Mouse (Mus musculus): ENCODE measurements around the gene Ccdc97. TPM values are rescaled to one million over a fixed set of nuclear protein-coding genes. Genes with fewer than 3 reads are reported as not detected.

The Ccdc97 gene
- polyA plus RNA-seq, 1 experiment from 2014 or later: 47.7 TPM

DNA sequence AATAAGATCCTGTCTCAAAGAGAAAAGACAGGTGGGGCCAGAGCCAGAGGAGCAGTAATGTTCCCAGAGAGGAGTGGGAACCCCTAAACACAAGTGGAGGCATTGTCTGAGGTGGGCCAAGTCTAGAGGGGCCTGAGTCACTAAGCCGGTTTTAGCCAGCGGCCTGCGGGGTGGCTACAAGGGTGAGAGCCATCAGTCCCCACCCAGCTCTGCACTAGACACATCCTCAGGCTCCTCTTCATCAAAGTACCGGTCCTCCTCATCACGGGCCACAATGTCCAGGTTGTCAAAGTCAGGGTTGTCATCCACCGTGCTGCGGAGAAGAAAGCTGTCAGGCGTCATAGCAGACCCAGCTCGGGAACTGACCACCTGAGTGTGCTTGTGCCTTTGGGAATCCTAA, 6.1 kb downstream of the Ccdc97 start:
- no peak overlapping the region for H3K9ac ChIP-seq (replicated peaks; ENCODE audit: low read length)

DNA sequence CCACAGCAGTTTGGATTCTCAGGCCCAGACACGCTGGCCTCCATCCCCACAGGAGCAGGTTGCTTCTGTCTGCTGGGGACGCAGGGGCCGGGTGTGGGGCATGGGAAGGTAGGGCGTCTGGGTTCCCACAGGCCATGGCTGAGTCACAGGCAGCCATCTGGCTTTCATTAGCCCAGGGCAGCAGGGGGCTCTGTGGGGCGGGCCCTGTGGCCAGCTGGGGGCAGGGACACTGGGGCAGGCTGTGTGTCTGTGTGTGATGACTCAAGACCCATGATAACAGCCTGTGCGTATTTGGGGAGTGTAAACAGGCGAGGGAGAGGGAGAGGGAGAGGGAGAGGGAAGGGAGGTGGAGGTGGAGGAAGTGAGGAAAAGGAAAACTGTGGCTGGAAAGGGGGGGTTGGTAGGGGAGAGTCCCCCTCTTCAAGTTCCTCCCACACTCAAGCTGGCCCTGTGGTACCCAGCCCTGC, 7.1 kb downstream of the Ccdc97 start:
- Histone ChIP-seq H3K4me1 (ENCODE audit: control insufficient read depth, insufficient read depth, low read length) (peaks cover 13% of the 10 kb centered on the region; the same call in 1 of the 2 replicates), H3K4me2 (ENCODE audit: low read length) (no peak overlapping the region), H3K36me3 (ENCODE audit: control insufficient read depth, insufficient read depth, low read length) (peaks cover 43% of the 10 kb centered on the region), H3K4me3 (replicated peaks; ENCODE audit: low read depth, low read length) (no peak overlapping the region), H3K27me3 (ENCODE audit: control insufficient read depth, insufficient read depth, low read length) (no peaks in the 10 kb centered on the region), H3K9ac (replicated peaks; ENCODE audit: low read length) (no peak overlapping the region; the same call in 1 of the 2 replicates), H3K27ac (replicated peaks; ENCODE audit: low read depth, low read length) (no peak overlapping the region), H3K9me3 (ENCODE audit: control insufficient read depth, low read length) (no peaks in the 10 kb centered on the region)
- 36% methylated on average over 7 of the region's 7 CpGs for WGBS
- ATAC-seq (ENCODE audit: low FRiP score, low TSS enrichment) (no peak), DNase-seq (no peak)

More for the DNA sequence above, 6.1 kb downstream of the Ccdc97 start:
- ATAC-seq (ENCODE audit: low FRiP score, low TSS enrichment) (no peak), DNase-seq (no peak)
- 90% methylated on average over 9 of the region's 9 CpGs for WGBS
- peaks cover 18% of the 10 kb centered on the region for H3K4me1 ChIP-seq (ENCODE audit: control insufficient read depth, insufficient read depth, low read length)
- H3K27me3 ChIP-seq (ENCODE audit: control insufficient read depth, insufficient read depth, low read length): no peaks in the 10 kb centered on the region
- peaks cover 43% of the 10 kb centered on the region for H3K36me3 ChIP-seq (ENCODE audit: control insufficient read depth, insufficient read depth, low read length)
- no peak overlapping the region for H3K27ac ChIP-seq (replicated peaks; ENCODE audit: low read depth, low read length)
- no peaks in the 10 kb centered on the region for H3K9me3 ChIP-seq (ENCODE audit: control insufficient read depth, low read length)
- H3K4me2 ChIP-seq (ENCODE audit: low read length): no peak overlapping the region
- no peak overlapping the region for H3K4me3 ChIP-seq (replicated peaks; ENCODE audit: low read depth, low read length)

DNA sequence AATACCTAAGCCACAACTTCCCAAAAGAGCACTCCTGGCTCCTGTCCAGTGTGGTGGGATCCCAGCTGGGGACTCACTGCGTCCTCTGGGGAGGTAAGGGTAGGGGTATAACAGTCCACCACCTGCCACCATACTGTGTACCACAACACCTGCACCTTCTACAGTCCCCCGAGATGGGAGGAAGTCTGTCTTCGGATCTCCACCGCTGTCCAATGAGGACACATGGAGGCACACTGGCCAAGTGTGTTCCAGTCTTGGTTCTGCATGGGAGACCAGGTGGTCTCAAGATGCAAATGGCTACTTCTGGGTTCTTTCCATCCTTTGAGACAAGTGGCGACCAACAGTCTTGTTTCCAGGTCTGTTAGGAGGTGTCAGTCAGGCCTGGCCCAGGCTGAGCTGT, 7.7 kb downstream of the Ccdc97 start:
- ATAC-seq (ENCODE audit: low FRiP score, low TSS enrichment) (no peak), DNase-seq (no peak)
- Histone ChIP-seq H3K27ac (replicated peaks; ENCODE audit: low read depth, low read length) (no peak overlapping the region), H3K4me2 (ENCODE audit: low read length) (no peak overlapping the region), H3K4me1 (ENCODE audit: control insufficient read depth, insufficient read depth, low read length) (peaks cover 13% of the 10 kb centered on the region; the same call in 1 of the 2 replicates), H3K27me3 (ENCODE audit: control insufficient read depth, insufficient read depth, low read length) (no peaks in the 10 kb centered on the region), H3K9me3 (ENCODE audit: control insufficient read depth, low read length) (no peaks in the 10 kb centered on the region), H3K36me3 (ENCODE audit: control insufficient read depth, insufficient read depth, low read length) (peaks cover 42% of the 10 kb centered on the region), H3K4me3 (replicated peaks; ENCODE audit: low read depth, low read length) (no peak overlapping the region), H3K9ac (replicated peaks; ENCODE audit: low read length) (no peak overlapping the region)
- WGBS: 65% methylated on average over 5 of the region's 5 CpGs

DNA sequence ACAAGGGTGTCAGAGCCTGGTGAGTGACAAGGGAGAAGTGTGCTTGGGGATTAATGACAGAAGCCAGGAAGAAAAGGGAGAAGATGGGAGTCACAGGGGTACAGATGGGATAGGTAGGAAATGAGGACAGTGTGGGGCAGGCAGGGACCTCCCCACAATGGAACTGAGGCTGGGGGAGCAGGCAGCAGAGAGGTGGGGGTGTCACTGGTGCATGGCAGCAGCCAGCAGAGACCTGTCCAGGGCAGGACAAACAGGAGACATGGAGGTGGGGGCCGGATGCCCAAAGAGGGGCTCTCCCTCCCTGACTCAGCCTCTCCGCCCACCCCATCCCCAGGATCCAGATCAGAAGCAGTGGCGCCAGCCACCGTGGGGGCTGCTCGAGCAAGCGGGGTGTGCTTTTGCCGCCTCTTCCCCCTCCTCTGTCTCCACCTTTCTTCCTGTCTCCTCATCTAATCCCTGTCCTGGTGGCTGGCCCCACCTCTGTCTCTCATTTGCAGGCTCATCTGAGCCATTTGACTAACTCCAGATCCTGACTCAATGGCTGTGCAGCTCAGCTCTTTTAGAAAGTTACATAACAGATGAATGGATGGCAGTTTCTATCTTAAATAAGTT, 8.3 kb downstream of the Ccdc97 start:
- peaks cover 13% of the 10 kb centered on the region; the same call in 1 of the 2 replicates for H3K4me1 ChIP-seq (ENCODE audit: control insufficient read depth, insufficient read depth, low read length)
- H3K4me2 ChIP-seq (ENCODE audit: low read length): peak overlapping the region; percentile 22
- DNase-seq (no peak), ATAC-seq (ENCODE audit: low FRiP score, low TSS enrichment) (no peak)
- H3K9ac ChIP-seq (replicated peaks; ENCODE audit: low read length): peak overlapping the region; percentile 37; the same call in 1 of the 2 replicates
- H3K4me3 ChIP-seq (replicated peaks; ENCODE audit: low read depth, low read length): no peak overlapping the region
- H3K36me3 ChIP-seq (ENCODE audit: control insufficient read depth, insufficient read depth, low read length): peaks cover 37% of the 10 kb centered on the region
- H3K27ac ChIP-seq (replicated peaks; ENCODE audit: low read depth, low read length): no peak overlapping the region
- H3K27me3 ChIP-seq (ENCODE audit: control insufficient read depth, insufficient read depth, low read length): no peaks in the 10 kb centered on the region
- WGBS: 9% methylated on average over 7 of the region's 7 CpGs
- H3K9me3 ChIP-seq (ENCODE audit: control insufficient read depth, low read length): no peaks in the 10 kb centered on the region

DNA sequence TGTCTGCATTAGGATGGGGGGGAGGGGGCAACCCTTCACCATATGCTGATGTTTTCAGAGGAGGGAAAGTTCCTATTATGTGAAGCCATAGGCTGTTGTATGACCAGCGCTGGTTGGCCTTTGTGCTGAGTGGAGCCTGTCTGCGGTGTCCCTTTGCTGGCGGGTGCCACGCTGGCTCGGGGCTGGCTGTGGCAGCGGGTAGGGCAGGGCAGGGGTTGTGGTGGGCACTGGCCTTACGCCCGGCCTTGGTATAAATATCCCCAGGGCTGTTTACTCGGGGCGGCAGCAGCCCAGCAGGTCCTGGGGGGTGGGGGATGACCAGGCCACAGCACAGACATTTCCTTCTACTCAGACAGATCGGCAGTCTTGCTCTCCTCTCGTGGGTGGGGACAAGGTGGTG, 8.9 kb downstream of the Ccdc97 start:
- Histone ChIP-seq H3K27me3 (ENCODE audit: control insufficient read depth, insufficient read depth, low read length) (no peaks in the 10 kb centered on the region), H3K4me1 (ENCODE audit: control insufficient read depth, insufficient read depth, low read length) (peaks cover 13% of the 10 kb centered on the region), H3K9ac (replicated peaks; ENCODE audit: low read length) (peak overlapping the region; percentile 37; the same call in 1 of the 2 replicates), H3K4me2 (ENCODE audit: low read length) (peak overlapping the region; percentile 22), H3K4me3 (replicated peaks; ENCODE audit: low read depth, low read length) (no peak overlapping the region), H3K36me3 (ENCODE audit: control insufficient read depth, insufficient read depth, low read length) (peaks cover 30% of the 10 kb centered on the region), H3K27ac (replicated peaks; ENCODE audit: low read depth, low read length) (no peak overlapping the region), H3K9me3 (ENCODE audit: control insufficient read depth, low read length) (no peaks in the 10 kb centered on the region)
- 17% methylated on average over 12 of the region's 12 CpGs for WGBS
- ATAC-seq (ENCODE audit: low FRiP score, low TSS enrichment): peak; percentile 38; the same call in 1 of the 2 replicates
- DNase-seq: no peak

DNA sequence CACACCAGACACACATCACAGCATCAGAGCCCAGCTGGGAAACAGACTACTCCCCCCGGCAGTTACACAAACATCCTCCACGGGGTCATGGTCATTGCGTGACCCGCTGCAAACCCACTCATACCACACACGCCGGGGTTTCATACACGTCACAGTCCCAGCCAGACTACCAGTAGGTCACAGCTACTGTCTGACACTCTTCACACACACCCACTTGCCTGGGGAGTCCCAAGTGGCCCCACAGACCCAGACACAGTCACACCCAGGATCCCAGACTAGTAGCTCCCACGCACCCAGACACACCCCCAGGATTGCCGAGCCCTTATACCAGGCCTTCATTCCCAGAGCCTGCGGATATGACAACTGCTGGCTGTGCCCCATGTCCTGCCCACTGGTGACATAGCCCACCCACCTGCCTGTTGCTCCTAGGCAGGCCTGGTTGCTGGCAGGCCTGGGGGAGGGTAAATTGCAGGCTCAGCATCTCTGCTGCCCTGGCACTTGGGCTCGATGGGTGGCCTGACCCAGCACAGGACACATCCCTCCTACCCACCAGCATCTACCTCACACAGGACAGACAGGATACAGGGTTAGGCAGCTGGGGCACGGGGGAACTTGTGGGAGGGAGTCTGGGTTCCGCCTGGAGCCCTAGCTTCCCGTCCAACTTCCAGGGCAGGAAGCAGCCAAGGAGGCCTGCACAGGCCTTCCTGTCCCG, 11.2 kb downstream of the Ccdc97 start:
- ATAC-seq (ENCODE audit: low FRiP score, low TSS enrichment) (no peak), DNase-seq (no peak)
- H3K27me3 ChIP-seq (ENCODE audit: control insufficient read depth, insufficient read depth, low read length): no peaks in the 10 kb centered on the region
- H3K36me3 ChIP-seq (ENCODE audit: control insufficient read depth, insufficient read depth, low read length): peaks cover 8% of the 10 kb centered on the region
- H3K4me3 ChIP-seq (replicated peaks; ENCODE audit: low read depth, low read length): no peak overlapping the region
- H3K9ac ChIP-seq (replicated peaks; ENCODE audit: low read length): no peak overlapping the region
- H3K4me1 ChIP-seq (ENCODE audit: control insufficient read depth, insufficient read depth, low read length): peaks cover 17% of the 10 kb centered on the region
- H3K27ac ChIP-seq (replicated peaks; ENCODE audit: low read depth, low read length): no peak overlapping the region
- H3K9me3 ChIP-seq (ENCODE audit: control insufficient read depth, low read length): no peaks in the 10 kb centered on the region
- 69% methylated on average over 15 of the region's 15 CpGs for WGBS
- no peak overlapping the region for H3K4me2 ChIP-seq (ENCODE audit: low read length)

DNA sequence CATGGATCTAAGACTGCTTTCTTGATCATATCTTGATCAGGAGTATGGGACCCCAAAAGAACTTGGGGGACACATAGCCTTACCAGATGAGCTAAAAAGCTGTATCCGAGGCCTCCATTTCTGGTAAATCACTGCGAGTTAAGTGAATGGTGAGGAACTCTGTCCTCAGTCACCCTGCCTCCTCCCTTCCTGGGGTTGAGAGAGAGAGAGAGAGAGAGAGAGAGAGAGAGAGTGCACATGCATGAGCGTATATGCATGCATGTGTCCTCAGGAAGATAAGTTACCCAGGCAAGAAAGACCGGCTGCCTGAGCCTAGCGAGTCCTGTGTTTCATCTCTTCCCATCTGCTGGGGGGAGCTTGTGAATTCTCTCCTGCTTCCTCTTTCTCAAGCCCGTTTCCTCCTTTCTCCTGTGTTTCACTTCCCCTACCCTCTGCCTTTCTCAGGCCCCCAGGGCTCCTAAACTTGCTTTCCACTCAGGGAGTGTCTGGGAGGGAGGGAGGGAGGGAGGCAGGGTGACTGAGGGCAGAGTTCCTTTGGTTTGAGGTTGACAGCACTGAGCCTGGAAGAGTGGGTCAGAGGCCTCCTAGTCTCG, 12.2 kb downstream of the Ccdc97 start:
- no peak overlapping the region for H3K27ac ChIP-seq (replicated peaks; ENCODE audit: low read depth, low read length)
- H3K4me1 ChIP-seq (ENCODE audit: control insufficient read depth, insufficient read depth, low read length): peaks cover 17% of the 10 kb centered on the region
- no peaks in the 10 kb centered on the region for H3K27me3 ChIP-seq (ENCODE audit: control insufficient read depth, insufficient read depth, low read length)
- 0 out of 2 replicates have a peak, but pooled peaks cover 2% of the 10 kb centered on the region for H3K9me3 ChIP-seq (ENCODE audit: control insufficient read depth, low read length)
- WGBS: 66% methylated on average over 7 of the region's 7 CpGs
- H3K36me3 ChIP-seq (ENCODE audit: control insufficient read depth, insufficient read depth, low read length): no peaks in the 10 kb centered on the region
- ATAC-seq (ENCODE audit: low FRiP score, low TSS enrichment) (no peak), DNase-seq (no peak)
- no peak overlapping the region for H3K4me2 ChIP-seq (ENCODE audit: low read length)
- no peak overlapping the region for H3K4me3 ChIP-seq (replicated peaks; ENCODE audit: low read depth, low read length)
- H3K9ac ChIP-seq (replicated peaks; ENCODE audit: low read length): no peak overlapping the region

DNA sequence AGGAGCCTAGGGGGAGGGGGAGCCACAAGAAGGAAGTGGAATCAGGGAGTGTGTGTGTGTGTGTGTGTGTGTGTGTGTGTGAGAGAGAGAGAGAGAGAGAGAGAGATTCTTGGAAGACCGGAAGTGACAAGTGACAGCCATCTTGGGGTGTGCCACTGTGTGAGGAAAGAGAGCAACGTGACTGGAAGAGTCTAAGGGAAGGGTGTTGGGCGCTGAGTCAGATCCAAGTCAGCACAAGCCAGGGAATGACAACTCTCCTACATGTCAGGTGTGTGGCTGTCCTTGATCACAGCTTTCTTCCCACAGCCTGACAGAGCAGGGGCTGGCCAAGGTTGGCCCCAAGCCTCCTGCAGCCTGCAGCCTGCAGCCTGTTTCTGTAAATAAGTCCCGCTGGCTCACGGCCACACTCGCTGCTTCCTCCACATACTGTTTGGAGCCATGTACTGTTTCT, 13.1 kb downstream of the Ccdc97 start:
- Histone ChIP-seq H3K27ac (replicated peaks; ENCODE audit: low read depth, low read length) (no peak overlapping the region), H3K4me3 (replicated peaks; ENCODE audit: low read depth, low read length) (no peak overlapping the region), H3K9ac (replicated peaks; ENCODE audit: low read length) (no peak overlapping the region), H3K9me3 (ENCODE audit: control insufficient read depth, low read length) (0 out of 2 replicates have a peak, but pooled peaks cover 2% of the 10 kb centered on the region), H3K4me2 (ENCODE audit: low read length) (no peak overlapping the region), H3K36me3 (ENCODE audit: control insufficient read depth, insufficient read depth, low read length) (no peaks in the 10 kb centered on the region), H3K27me3 (ENCODE audit: control insufficient read depth, insufficient read depth, low read length) (no peaks in the 10 kb centered on the region), H3K4me1 (ENCODE audit: control insufficient read depth, insufficient read depth, low read length) (peaks cover 14% of the 10 kb centered on the region)
- ATAC-seq (ENCODE audit: low FRiP score, low TSS enrichment) (no peak), DNase-seq (no peak)
- 61% methylated on average over 6 of the region's 6 CpGs for WGBS

Measured in midbrain, embryonic 14.5 days (tissue).